Mouse (Mus musculus) limb, embryonic 15.5 days (tissue): ENCODE results near the gene Zfp280b. TPM values are rescaled to one million over a fixed set of nuclear protein-coding genes. Genes with fewer than 3 reads are reported as not detected.
A peak's percentile ranks its signal among the peaks of the same experiment; 100 is the strongest.
"Not testable (repeated sequence)": the region's sequence is repeated elsewhere in the genome, so short reads cannot be mapped to it uniquely, and the experiment has no call there.

ENCODE experiments used
- ATAC-seq: fragments of 200-750 bp; cut with Nextera tagmentation; 2 replicates; pipeline ENCODE4 v1.8.0; 2017; ENCODE audit warnings: low read depth, moderate TSS enrichment; ENCODE audit not compliant: insufficient number of reproducible peaks, low FRiP score, low TSS enrichment
- H3K27ac ChIP-seq: fragments of 300-500 bp; sonication (generic); 2 replicates; pipeline ENCODE4 v1.5.1; 2015; ENCODE audit warnings: moderate library complexity, mild to moderate bottlenecking, inconsistent platforms
- H3K27me3 ChIP-seq: fragments of 300-500 bp; sonication (generic); 2 replicates; pipeline ENCODE4 v1.6.1; 2015; ENCODE audit warnings: inconsistent platforms
- H3K36me3 ChIP-seq: fragments of 300-500 bp; sonication (generic); 2 replicates; pipeline ENCODE4 v1.6.1; 2015; ENCODE audit warnings: inconsistent platforms
- H3K4me1 ChIP-seq: fragments of 300-500 bp; sonication (generic); 2 replicates; pipeline ENCODE4 v1.6.1; 2015; ENCODE audit warnings: inconsistent platforms
- H3K4me2 ChIP-seq: fragments of 300-500 bp; sonication (generic); 2 replicates; pipeline ENCODE4 v1.6.1; 2015; ENCODE audit warnings: mild to moderate bottlenecking, inconsistent platforms
- H3K4me3 ChIP-seq: fragments of 300-500 bp; sonication (generic); 2 replicates; pipeline ENCODE4 v1.5.1; 2015; ENCODE audit warnings: mild to moderate bottlenecking, inconsistent platforms
- H3K9ac ChIP-seq: fragments of 300-500 bp; sonication (generic); 2 replicates; pipeline ENCODE4 v1.6.1; 2015; ENCODE audit warnings: inconsistent platforms
- H3K9me3 ChIP-seq: fragments of 300-500 bp; sonication (generic); 2 replicates; pipeline ENCODE4 v1.6.1; 2016; ENCODE audit warnings: inconsistent platforms
- WGBS: fragments of 180-500 bp; shearing (Covaris S2); methylation state at CpG from one replicate; pipeline ENCODE4 v1.1.7; 2015; 5-methylcytosine and 5-hydroxymethylcytosine counted together
- polyA plus RNA-seq: library from polyadenylated mRNA; unstranded; fragments of >200 nt; fragmentation: Nextera tagmentation; extraction: Ambion mirVana; gene quantifications from 2 replicates; pipeline ENCODE4 v1.2.1, GENCODE M21; 2015

The Zfp280b gene
- polyA plus RNA-seq = 15.5 and 15.9 TPM in 2 replicates

DNA sequence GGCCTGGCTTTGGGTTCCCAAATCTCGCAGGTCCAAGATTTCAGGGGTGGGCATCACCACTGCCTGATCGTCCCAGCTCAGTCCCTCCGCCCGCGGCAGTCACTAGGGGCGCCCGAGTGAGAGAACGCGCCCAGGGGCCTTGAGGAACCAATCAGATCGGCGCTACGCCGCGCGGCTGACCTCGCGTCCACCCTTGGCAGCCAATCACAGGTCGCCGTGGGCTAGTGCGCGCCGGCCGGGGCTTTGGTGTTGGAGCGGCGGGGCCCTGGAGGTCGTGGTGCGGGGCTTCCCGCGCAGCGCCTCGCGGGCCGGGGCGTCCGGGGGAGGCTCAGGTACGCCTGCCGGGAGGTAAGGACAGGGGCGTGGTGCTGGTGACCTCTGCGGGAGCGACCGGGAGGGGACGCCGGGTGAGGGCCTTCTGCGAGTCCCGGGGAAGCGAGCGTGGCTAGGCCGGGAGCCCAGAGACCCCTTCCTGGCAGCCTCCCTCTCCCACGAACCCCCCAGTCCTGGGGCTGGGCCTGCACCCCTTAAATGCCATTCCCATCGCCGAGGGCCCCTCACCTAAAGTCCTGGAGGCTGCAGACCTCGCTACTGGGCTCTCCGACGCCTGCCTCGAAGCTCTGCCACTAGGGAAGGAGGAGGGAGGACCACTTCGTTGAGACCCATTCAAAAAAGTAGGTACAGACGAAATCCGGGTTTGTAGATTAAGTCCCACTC lies at the start of gene Zfp280b:
Gene Zfp280b, plus strand, starts transcription at position 249 of the 717 bp plus-strand sequence.
- H3K4me2 ChIP-seq = peak within 1 kb of the TSS; percentile 64
- under 1% methylated on average over 57 of the region's 58 CpGs for WGBS
- H3K9me3 ChIP-seq = no peaks in the 10 kb centered on the region
- peak within 1 kb of the TSS; percentile 73 for H3K27ac ChIP-seq
- peak within 1 kb of the TSS; percentile 90 for H3K9ac ChIP-seq
- peaks cover 12% of the 10 kb centered on the region for H3K36me3 ChIP-seq
- peak within 1 kb of the TSS; percentile 93 for H3K4me3 ChIP-seq
- ATAC-seq = peak; percentile 94
- no peaks in the 10 kb centered on the region for H3K27me3 ChIP-seq
- peaks cover 5% of the 10 kb centered on the region; the same call in 1 of the 2 replicates for H3K4me1 ChIP-seq

DNA sequence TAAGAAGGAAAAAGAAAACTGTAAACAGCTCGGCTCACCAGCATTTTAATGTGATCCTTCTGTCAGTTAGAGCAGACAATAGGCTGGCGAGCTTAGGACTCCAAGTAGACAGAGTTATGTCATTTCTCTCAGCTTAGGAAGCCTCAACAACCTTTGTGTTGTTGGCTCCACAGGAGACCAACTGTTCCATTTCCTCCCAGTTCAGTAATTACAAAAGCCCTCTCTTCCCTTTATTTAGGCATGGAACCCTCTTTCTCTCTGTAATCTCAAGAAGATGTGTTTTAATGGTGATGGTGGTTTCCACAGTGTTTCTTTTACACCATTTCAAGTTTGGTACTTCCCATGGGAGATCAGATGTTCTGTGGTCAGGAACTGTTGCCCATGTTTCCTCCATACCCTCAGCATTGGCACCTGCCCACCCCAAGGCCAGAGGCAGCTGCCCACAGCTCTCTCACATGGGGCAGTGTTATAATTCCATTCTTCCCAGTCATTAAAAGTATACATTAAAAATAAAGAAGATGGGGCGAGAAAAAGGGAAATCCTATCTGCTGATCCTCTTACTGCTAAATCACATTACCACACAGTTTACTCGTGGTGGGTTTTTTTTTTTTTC lies 41.9 kb upstream of the Zfp280b start:
- 59% methylated on average over 4 of the region's 4 CpGs for WGBS
- ATAC-seq = no peak

DNA sequence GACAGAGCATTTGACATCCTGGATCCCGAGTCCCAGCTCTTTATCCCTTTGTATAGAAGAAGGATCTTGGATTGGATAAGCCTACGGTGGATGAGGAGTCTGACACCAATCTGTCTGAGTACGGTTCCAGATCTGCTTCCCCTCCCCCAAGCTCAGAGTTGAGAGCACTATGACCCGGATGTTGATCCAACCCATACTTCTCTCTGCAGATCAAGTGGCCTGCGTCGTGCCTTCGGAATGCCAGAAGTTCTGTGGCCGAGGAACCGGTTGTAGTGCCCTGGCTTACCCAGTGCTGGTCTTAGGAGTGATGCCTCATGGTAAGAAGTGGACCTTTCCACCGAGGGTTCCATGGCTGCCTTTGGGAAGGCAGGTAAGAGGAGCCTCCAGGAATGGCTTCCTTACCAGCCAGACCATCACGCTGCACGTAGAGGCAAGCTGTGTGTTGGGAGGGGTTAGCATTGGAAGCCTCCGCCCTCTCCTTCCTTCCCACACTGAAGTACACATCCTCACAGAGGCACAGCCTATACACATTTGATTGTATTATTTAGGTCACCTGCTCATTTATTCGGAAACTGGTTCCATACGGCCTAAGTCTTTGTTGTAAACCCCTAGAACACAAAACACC lies 38.7 kb upstream of the Zfp280b start:
- Histone ChIP-seq H3K27me3 (no peaks in the 10 kb centered on the region), H3K9ac (no peak overlapping the region), H3K4me1 (no peaks in the 10 kb centered on the region), H3K9me3 (no peaks in the 10 kb centered on the region), H3K4me3 (no peak overlapping the region), H3K27ac (no peak overlapping the region), H3K4me2 (no peak overlapping the region), H3K36me3 (no peaks in the 10 kb centered on the region)
- no peak for ATAC-seq
- 86% methylated on average over 15 of the region's 15 CpGs for WGBS

More for the DNA sequence above, 41.9 kb upstream of the Zfp280b start:
- no peak overlapping the region for H3K4me3 ChIP-seq
- no peaks in the 10 kb centered on the region for H3K27me3 ChIP-seq
- no peaks in the 10 kb centered on the region for H3K36me3 ChIP-seq
- no peak overlapping the region for H3K9ac ChIP-seq
- H3K4me1 ChIP-seq = no peaks in the 10 kb centered on the region
- no peaks in the 10 kb centered on the region for H3K9me3 ChIP-seq
- H3K4me2 ChIP-seq = no peak overlapping the region
- H3K27ac ChIP-seq = no peak overlapping the region

DNA sequence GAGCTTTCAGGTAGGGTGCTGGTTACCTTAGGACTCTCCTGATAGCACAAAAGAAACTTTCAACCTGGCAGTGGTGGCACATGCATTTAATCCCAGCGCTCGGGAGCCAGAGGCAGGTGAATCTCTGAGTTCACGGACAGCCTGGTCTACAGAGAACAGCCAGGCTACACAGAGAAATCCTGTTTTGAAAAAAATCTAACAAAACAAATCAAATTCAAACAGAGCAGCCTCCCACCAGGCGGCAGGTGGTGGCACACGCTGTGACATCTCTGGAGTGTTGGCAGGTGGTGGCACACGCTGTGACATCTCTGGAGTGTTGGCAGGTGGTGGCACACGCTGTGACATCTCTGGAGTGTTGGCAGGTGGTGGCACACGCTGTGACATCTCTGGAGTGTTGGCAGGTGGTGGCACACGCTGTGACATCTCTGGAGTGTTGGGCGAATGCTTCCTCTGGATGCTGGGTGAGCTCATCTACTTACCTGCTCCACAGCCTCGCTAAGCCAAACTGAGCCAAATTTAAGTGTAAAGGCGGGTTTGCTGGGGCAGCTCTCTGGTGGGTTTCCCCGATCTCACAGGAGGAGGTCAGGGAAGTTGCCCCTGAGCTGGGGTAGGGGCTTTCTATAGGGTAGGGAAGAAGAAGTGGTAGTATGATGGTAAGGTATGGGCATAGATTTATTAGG lies 37.8 kb upstream of the Zfp280b start:
- not testable (repeated sequence) for H3K4me1 ChIP-seq, H3K4me3 ChIP-seq, H3K9me3 ChIP-seq, H3K36me3 ChIP-seq, H3K27me3 ChIP-seq, H3K9ac ChIP-seq, H3K4me2 ChIP-seq, H3K27ac ChIP-seq, ATAC-seq
- WGBS = 76% methylated on average over 13 of the region's 13 CpGs

DNA sequence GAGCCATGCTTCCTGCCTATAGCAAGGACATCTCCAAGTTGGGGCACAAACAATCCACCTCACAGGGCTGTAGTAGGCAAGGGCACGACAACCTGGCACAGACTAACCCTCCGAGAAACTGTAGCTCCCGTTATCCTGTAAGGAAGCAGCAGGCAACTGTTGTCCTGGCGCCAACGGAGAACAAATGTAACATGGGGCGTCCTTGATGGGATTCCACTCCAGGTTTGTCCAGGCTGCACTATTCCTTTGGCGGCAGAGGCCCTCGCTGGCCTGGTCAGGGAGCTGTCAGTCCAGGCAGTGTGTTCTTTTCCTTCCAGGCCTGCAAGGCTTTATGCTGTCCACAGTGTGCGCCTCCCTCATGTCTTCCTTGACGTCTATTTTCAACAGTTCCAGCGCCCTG lies 37.0 kb upstream of the Zfp280b start:
- H3K27ac ChIP-seq = no peak overlapping the region
- H3K9ac ChIP-seq = no peak overlapping the region
- H3K27me3 ChIP-seq = no peaks in the 10 kb centered on the region
- H3K4me2 ChIP-seq = no peak overlapping the region
- no peaks in the 10 kb centered on the region for H3K4me1 ChIP-seq
- no peak for ATAC-seq
- WGBS = 86% methylated on average over 11 of the region's 11 CpGs
- H3K4me3 ChIP-seq = no peak overlapping the region
- H3K9me3 ChIP-seq = no peaks in the 10 kb centered on the region
- H3K36me3 ChIP-seq = no peaks in the 10 kb centered on the region

DNA sequence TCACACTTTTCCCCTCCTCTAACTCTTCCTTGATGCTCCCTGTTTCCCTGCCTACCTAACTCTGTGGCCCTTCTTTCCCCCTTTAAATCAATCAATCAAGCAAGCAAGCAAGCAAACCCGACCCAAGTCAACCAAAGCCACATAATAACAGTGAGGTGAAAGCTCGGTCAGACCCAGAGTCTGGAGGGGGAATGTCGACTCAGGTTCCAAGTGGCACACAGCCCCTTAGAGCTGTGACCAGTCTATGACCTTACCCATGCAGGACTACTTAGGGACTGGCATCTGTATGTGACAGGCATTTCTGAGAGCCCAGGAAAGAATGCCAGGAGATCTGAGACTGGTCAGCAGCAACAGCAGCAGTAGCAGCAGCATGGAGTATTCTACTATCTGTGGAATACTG lies 36.1 kb upstream of the Zfp280b start:
- Histone ChIP-seq H3K4me3 (no peak overlapping the region), H3K9ac (no peak overlapping the region), H3K27me3 (no peaks in the 10 kb centered on the region), H3K36me3 (no peaks in the 10 kb centered on the region), H3K27ac (no peak overlapping the region), H3K4me1 (no peaks in the 10 kb centered on the region), H3K4me2 (no peak overlapping the region), H3K9me3 (no peaks in the 10 kb centered on the region)
- WGBS = 43% methylated on average over 3 of the region's 3 CpGs
- ATAC-seq = no peak

DNA sequence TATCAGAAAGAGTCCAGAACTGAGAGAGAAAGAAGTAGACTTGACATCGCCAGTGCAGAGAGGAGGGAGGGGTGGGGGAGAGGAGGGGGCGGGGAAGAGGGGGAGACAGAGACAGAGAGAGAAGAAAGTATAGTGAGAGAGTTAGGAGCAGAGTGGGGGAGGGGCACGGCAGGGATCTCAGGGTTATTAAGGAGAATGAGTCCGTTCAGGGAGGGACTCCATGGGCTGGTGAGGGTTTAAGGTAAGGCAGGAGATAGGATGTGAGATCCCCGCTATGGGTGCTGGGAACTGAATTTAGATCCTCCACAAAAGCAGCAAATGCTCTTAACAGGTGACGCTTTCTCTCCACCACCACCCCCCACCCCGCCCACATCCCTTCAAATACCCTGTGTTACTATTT lies 31.3 kb upstream of the Zfp280b start:
- H3K27me3 ChIP-seq = no peaks in the 10 kb centered on the region
- no peak overlapping the region for H3K4me3 ChIP-seq
- no peaks in the 10 kb centered on the region for H3K9me3 ChIP-seq
- ATAC-seq = no peak
- WGBS = 26% methylated on average over 7 of the region's 7 CpGs
- H3K4me1 ChIP-seq = no peaks in the 10 kb centered on the region
- H3K9ac ChIP-seq = no peak overlapping the region
- H3K4me2 ChIP-seq = no peak overlapping the region
- H3K36me3 ChIP-seq = no peaks in the 10 kb centered on the region
- no peak overlapping the region for H3K27ac ChIP-seq

DNA sequence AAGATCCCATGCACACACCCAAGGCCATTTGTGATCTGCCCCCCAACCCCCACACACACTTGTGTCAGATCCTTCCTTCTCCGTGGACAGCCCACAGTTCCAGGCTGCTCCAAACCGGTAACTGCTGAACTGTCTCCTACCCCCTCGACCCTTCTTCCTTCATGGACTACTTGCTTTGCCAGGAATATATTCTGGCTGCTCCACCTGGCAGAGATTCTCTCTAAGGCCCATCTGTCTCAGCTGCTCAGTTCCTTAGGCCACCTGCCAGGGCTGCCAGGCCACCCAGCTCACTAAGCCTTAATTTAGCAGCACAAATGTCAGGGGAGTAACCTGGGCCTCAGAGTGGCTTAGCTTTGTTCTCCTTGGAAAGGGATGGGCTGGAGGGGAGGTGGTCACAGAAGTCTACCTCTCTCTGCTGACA lies 30.3 kb upstream of the Zfp280b start:
- Histone ChIP-seq H3K27ac (no peak overlapping the region), H3K9ac (no peak overlapping the region), H3K9me3 (no peaks in the 10 kb centered on the region), H3K4me3 (no peak overlapping the region), H3K27me3 (no peaks in the 10 kb centered on the region), H3K4me2 (no peak overlapping the region), H3K4me1 (no peaks in the 10 kb centered on the region), H3K36me3 (no peaks in the 10 kb centered on the region)
- 32% methylated on average over 3 of the region's 3 CpGs for WGBS
- no peak; the same call in 1 of the 2 replicates for ATAC-seq

DNA sequence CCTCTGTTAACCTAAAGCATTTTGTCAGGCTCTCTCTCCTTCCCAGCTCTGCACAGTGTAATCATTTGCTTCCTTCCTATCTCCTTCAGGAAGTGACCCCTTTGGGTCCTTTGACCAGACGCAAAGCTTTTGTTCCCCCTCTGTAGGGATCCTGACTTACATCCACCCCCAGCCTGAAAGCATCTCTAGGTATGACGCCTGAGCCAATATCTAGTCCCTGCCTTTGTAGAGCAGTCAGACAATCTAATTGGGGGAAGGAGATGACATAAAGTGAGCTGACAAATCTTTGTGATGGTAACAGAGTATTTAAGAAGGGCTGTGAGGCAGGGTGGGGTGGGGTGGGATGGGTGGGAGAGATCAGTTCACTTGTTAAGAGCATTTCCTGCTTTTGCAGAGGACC lies 29.8 kb upstream of the Zfp280b start:
- H3K9ac ChIP-seq = no peak overlapping the region
- no peaks in the 10 kb centered on the region for H3K27me3 ChIP-seq
- no peaks in the 10 kb centered on the region for H3K36me3 ChIP-seq
- no peak overlapping the region for H3K4me2 ChIP-seq
- H3K4me1 ChIP-seq = no peaks in the 10 kb centered on the region
- no peak overlapping the region for H3K4me3 ChIP-seq
- WGBS = 71% methylated on average over 2 of the region's 2 CpGs
- H3K9me3 ChIP-seq = no peaks in the 10 kb centered on the region
- no peak overlapping the region for H3K27ac ChIP-seq
- ATAC-seq = no peak

DNA sequence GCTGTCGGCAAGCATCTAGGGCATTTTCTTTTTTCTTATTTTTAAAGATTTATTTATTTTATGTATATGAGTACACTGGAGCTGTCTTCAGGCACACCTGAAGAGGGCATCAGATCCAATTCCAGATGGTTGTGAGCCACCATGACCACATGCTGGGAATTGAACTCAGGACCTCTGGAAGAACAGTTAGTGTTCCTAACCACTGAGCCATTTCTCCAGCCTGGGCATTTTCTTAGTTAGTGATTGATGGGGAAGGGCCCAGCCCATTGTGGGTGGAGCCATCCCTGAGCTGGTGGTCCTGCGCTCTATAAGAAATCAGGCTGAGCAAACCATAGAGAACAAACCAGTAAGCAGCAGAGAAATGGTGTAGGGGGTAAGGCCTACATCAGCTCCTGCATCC lies 29.2 kb upstream of the Zfp280b start:
- Histone ChIP-seq H3K4me2 (no peak overlapping the region), H3K27me3 (no peaks in the 10 kb centered on the region), H3K9me3 (no peaks in the 10 kb centered on the region), H3K36me3 (no peaks in the 10 kb centered on the region), H3K9ac (no peak overlapping the region), H3K27ac (no peak overlapping the region), H3K4me3 (no peak overlapping the region), H3K4me1 (no peaks in the 10 kb centered on the region)
- no peak for ATAC-seq
- WGBS = 86% methylated on average over 2 of the region's 2 CpGs

DNA sequence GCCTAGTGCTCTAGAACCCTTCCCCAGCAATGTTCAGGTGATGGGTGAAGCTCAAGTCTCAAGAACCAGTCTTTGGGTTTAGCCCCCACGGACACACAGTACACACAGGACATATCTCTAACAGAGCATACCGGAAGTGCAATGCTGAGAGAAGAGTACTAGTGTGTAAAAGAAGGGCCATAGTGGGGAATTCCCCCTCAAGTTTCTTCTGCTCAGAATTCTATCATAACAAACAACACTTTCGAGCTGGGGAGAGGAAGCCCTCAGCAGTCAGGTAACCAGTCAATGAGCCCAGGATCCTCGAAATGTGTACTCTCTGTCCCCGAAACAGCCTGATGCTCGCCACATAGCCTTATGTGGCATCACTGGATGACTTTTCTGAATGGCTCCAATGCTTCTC lies 26.1 kb upstream of the Zfp280b start:
- no peak overlapping the region for H3K4me3 ChIP-seq
- H3K9me3 ChIP-seq = no peaks in the 10 kb centered on the region
- H3K4me2 ChIP-seq = no peak overlapping the region
- H3K36me3 ChIP-seq = no peaks in the 10 kb centered on the region
- H3K27ac ChIP-seq = no peak overlapping the region
- no peaks in the 10 kb centered on the region for H3K27me3 ChIP-seq
- no peak overlapping the region for H3K9ac ChIP-seq
- ATAC-seq = no peak
- 83% methylated on average over 6 of the region's 6 CpGs for whole genome bisulfite sequencing
- no peaks in the 10 kb centered on the region for H3K4me1 ChIP-seq

DNA sequence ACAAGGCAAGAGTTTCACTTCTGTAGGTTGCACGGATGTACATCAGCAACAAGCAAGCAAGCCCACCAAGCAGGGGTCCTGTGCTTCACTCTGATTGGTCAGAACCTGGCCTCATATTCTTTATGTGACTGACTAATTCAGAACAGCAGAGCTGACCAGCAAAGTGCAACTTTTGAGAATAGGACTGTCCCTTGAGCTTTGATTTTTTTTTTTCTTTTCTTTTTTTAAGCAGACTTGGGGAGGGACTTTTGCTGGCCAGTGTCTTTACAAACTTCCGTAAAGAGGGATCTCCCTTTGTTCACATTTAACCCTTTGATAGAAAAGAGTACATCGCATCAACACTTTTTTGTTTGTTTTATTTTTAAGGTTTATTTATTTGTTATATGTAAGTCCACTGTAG lies 22.6 kb upstream of the Zfp280b start:
- H3K4me2 ChIP-seq = no peak overlapping the region
- no peaks in the 10 kb centered on the region for H3K4me1 ChIP-seq
- H3K27ac ChIP-seq = no peak overlapping the region
- ATAC-seq = no peak
- H3K4me3 ChIP-seq = no peak overlapping the region
- H3K9ac ChIP-seq = no peak overlapping the region
- no peaks in the 10 kb centered on the region for H3K36me3 ChIP-seq
- H3K9me3 ChIP-seq = no peaks in the 10 kb centered on the region
- WGBS = 66% methylated on average over 3 of the region's 3 CpGs
- no peaks in the 10 kb centered on the region for H3K27me3 ChIP-seq
